Mouse (Mus musculus): ENCODE measurements around the gene Tex38.

Tex38 gene

GRCm38 (mm10) chr4:115780918-115781317 lies at the start of gene Tex38:
Gene Tex38, minus strand, starts transcription at chr4:115781018.
- DNase-seq (ENCODE audit: low spot score in 2 of 2): no peak

DNA sequence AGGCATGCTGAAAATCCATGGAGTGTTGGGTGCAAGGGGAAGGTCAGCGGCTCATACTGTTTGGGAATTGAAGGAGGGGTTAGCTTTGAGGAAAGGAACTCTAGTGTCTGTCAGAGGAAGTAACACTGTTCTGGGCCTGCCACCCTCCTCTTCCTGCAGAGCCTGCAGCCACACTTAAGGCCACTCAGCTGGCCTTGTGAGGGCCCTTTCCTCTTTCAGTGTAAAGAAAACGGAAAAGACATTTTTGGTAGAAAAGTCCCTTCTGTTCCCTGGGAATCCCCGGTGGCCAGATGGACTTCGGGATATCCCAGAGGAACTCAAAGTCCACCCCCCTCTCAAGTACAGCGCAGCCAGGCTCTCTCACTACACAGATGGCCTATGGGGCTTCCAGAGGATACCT lies 49.7 kb upstream of the Tex38 start:
- no peak for DNase-seq (ENCODE audit: low spot score in 2 of 2)

DNA sequence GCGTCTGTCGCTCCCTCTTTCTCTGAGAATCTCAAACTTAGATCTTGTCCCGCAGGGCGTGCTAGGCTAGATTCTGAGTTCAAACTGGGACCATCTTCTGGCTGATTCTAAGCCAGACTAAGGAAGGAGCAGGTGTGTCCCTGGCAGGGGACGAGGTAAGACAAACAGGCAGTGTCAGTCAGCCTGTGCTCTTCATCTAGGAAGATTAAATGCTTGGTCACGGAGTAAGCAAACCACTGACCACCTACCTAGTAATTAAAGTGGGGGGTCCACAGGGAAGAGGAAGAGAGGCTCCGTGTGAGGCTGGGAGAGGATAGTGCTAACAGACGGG lies 47.7 kb upstream of the Tex38 start:
- DNase-seq (ENCODE audit: low spot score in 2 of 2): no peak

- DNase-seq (ENCODE audit: low spot score in 2 of 2): peak; percentile 70 to 86
Observed at GRCm38 (mm10) chr4:115827888-115828571, 47.2 kb upstream of the Tex38 start, which contains the start of gene Mob3c. Gene Mob3c, plus strand, starts transcription at chr4:115828092.

DNA sequence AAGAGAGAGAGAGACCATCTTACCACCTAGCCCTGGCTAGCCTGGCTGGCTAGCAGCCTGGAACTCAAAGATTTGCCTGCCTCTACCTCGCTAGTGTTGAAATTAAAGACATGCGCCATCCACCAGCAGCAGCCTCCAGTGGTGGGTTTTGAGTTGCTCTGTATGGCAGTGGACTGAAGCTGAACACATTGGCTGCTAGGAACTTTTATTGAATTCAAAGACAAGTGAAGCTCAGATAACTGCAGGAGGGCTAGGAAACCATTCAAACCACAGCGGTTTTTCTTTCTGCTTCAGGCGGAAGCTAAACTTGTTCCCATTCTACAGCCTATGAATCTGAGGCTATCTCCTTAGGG lies 46.7 kb upstream of the Tex38 start:
- no peak for DNase-seq (ENCODE audit: low spot score in 2 of 2)

DNA sequence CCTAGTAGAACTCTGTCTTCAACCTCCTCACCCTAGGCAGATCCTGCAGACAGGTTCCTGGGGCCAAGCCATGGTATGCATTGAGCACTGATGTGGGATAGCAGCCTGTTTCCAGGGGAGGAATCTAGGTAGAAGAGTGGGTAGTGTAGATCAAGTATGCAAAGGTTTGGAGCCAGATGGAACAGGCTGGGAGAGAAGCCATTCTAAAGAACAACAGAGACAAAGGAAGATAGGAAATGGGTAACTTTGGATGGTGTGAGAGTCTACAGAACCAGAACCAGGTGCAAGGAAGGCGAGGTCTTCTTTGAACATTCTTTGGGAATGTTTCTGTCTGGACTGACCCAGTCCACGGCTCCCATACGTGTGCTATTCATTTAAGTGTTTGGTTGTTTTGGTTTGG lies 46.2 kb upstream of the Tex38 start:
- DNase-seq (ENCODE audit: low spot score in 2 of 2): no peak

GRCm38 (mm10) chr4:115825271-115825670 lies 44.5 kb upstream of the Tex38 start:
- DNase-seq (ENCODE audit: low spot score in 2 of 2): no peak

DNA sequence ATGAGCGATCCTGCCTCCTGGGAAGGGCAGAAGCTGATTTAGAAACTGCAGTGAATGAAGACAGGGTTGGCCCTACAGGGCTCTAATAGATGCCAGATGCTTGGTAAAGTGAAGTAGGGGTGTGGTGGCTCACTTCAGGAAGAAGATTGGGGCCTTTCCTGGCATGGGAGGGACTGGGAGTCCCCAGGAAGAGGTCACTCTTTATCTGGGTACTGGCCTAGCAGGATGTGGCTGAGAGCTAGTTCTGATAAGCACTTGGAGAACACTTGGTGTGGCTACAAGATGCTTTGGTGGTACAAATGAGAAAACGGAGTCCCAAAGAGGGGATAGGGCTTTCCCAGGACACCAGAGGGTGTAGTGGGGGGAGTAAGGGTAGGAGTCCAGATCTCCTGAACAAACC lies 43.4 kb upstream of the Tex38 start:
- no peak for DNase-seq (ENCODE audit: low spot score in 2 of 2)

- no peak for DNase-seq (ENCODE audit: low spot score in 2 of 2)
Observed at GRCm38 (mm10) chr4:115821928-115822327, 41.1 kb upstream of the Tex38 start.

GRCm38 (mm10) chr4:115821431-115821830 lies 40.6 kb upstream of the Tex38 start:
- DNase-seq (ENCODE audit: low spot score in 2 of 2): no peak

DNA sequence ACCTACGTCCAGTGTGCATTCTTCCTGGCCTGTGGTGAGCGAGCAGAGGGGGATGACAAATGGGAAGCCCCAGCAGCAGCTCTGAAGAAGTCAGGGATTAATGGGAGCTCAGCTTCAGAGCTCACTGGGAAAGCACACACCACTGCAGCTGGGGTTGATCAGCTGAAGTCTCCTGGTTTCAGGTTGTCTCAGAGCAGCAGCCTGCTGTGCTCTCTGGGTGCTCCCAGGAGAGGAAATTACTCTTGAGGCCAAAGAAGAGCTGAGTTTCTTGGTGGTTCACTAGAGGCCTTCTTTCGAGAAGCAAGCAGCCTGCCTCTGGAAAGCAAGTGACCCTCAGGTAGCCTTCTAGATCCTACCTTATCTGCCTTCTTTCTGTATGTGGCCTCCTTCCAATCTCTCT lies 40.1 kb upstream of the Tex38 start:
- DNase-seq (ENCODE audit: low spot score in 2 of 2): no peak

- DNase-seq (ENCODE audit: low spot score in 2 of 2): no peak
Observed at GRCm38 (mm10) chr4:115820199-115820598, 39.4 kb upstream of the Tex38 start.

DNA sequence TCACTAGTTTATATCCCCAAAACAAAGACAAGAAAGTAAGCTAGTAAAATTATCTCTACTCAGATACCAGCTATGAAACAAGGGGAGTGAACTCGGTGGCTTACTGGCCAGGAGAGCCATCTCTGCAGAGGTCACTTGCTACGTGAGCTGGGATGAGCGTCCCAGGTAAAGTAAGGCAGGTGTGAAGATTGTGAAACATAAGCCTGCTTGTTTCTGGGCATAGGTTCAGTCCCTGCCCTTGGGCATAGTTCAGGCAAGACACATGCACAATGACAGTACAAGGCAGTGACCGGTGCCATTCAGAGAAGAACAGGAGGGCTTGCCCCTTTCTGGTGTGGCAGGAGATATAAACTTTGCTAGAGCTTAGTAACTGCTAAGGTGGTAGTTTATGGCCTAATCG lies 34.8 kb upstream of the Tex38 start:
- no peak for DNase-seq (ENCODE audit: low spot score in 2 of 2)

- no peak for DNase-seq (ENCODE audit: low spot score in 2 of 2)
Observed at GRCm38 (mm10) chr4:115812326-115812725, 31.5 kb upstream of the Tex38 start.

DNA sequence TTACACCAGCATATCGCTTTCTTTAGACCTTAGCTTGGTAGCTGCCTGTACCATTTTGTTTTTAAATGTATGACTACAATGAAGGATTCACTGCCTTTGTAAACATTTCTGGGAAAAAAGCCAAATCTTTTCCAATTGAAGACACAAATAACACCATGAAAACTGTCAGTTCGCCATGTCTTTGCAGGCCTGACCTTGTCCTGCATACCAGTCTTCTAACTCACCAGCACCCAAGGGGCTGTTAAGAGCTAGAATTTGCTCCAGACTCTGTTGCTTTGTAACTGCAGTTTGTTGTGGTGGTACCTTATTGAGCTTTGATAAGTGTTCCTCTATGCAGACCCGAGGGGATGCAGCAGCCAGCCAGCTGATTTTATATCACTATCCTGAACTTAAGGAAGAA lies 19.2 kb upstream of the Tex38 start:
- no peak for DNase-seq (ENCODE audit: low spot score in 2 of 2)

- DNase-seq (ENCODE audit: low spot score in 2 of 2): no peak
Observed at GRCm38 (mm10) chr4:115795360-115795759, 14.5 kb upstream of the Tex38 start.

DNA sequence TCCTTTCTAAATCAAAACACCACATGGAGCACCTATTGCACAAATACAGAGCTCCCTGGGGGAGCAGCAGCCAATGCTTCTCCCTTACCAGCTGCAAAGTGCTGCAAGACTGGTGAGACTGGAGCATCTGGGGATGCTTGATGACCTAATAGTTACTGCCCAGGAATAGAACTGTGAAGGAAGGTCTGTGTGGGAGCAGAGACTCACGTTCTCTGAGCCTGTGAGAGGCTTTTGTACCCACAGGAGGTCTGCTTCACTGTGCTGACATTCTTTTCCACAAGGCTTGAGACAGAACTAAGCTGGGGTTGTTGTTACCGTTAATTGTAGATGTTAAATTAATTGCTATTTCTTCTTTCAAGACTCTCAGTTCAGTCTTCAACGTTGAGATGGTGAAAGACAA lies 10.0 kb upstream of the Tex38 start:
- DNase-seq (ENCODE audit: low spot score in 2 of 2): no peak

- no peak for DNase-seq (ENCODE audit: low spot score in 2 of 2)
Observed at GRCm38 (mm10) chr4:115785511-115786034, 4.8 kb upstream of the Tex38 start.

DNA sequence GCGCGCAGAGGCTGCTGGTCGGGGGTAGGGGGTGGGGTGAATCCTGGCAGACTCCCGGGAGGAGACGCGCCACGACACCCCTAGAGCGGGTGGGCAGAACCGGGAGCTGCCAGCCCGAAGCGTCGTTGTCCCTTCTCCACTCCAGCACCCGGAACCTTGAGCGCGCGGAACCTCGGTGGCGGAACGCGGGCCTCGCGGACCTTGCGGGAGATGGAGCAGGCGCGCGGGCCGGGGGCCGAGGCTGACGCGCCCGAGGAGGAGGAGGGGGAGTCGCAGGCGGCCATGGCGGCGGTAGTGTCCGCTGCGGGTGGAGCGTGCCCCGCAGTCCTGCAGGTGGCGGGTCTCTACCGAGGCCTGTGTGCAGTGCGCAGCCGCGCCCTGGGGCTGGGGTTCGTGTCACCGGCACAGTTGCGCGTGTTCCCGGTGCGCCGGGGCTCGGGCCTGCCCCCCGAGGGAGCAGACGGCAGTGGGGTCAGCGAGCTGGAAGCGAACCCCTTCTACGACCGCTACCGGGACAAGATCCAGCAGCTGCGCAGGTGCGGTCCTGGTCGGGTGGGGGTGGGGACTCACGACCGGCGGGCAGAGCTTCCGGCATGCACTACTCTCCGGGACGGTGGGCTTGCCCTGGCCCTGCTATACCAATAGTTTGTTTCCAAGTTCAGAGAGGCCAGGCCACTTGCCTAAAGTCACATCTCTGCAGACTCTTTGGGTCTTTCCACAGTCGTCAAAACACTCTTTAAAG lies 4.1 kb upstream of the Tex38 start, which contains the start of gene Atpaf1:
TSS of gene Atpaf1 (plus strand) at position 44 of the 742 bp plus-strand sequence.
- peak; percentile 63 to 90 for DNase-seq (ENCODE audit: low spot score in 2 of 2)

GRCm38 (mm10) chr4:115782026-115782805 lies 1.4 kb upstream of the Tex38 start:
- DNase-seq (ENCODE audit: low spot score in 2 of 2): no peak

DNA sequence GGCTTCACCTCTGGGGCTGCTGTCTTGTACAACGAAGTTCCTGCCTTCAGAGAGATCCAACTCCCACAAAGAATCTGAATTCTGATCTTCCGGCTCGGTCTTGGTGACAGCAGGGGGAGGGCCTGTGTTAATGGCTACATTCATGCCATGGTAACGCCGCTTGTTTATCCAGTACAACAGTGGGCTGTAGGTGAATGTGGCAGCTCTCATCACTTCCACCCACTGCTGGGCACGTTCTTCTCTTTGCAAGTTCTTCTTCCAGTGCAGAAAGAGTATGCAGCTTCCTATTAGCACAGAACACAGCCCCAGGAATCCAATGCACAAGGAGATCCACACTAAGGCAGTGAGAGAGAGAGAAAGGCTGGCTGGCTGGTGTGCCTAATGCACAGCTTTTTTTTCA lies 549 bp downstream of the Tex38 start:
- DNase-seq (ENCODE audit: low spot score in 2 of 2): no peak

DNA sequence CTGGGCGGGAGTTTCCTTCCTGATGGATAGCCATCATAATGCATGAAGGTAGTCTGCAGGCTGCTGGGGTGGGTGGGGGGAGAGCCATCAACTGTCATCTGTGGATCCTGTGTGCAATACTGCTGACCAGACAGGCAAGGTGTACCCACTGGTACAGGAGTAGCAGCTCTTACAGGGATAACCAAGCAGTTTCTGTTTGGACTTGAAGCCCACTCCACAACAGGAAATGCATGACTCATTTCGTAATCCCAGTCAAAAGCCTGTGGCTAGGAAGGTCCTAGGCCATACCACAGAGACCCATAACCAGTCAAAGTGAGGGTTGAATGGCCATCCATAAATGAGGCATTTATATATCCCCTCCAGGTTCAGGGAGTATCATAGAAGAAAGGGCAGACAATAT lies 3.2 kb downstream of the Tex38 start:
- DNase-seq (ENCODE audit: low spot score in 2 of 2): no peak

DNA sequence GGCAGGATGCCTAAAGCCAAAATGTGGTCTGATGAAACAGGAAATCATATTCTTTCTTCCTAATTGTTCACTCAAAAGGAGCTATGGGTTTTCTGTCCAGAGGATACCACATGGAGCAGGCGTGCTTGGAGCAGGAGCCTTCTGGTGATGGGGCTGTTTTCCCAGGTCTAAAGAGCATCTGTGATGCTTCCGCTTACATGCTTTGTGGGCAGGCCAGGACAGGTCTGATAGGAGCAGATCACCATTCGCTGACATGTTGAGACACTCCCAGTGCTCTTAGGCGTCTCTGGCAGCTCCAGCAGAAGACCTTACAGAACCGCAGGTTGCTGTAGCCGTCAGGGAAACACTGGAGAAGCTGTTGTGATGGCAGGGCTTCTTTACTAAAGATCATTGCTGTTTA lies 5.8 kb downstream of the Tex38 start:
- no peak for DNase-seq (ENCODE audit: low spot score in 2 of 2)

Data from spleen, postnatal 4 days (tissue).